Comparison of ENCODE assay signal across 18 mouse cellular contexts in the genomic region with DNA sequence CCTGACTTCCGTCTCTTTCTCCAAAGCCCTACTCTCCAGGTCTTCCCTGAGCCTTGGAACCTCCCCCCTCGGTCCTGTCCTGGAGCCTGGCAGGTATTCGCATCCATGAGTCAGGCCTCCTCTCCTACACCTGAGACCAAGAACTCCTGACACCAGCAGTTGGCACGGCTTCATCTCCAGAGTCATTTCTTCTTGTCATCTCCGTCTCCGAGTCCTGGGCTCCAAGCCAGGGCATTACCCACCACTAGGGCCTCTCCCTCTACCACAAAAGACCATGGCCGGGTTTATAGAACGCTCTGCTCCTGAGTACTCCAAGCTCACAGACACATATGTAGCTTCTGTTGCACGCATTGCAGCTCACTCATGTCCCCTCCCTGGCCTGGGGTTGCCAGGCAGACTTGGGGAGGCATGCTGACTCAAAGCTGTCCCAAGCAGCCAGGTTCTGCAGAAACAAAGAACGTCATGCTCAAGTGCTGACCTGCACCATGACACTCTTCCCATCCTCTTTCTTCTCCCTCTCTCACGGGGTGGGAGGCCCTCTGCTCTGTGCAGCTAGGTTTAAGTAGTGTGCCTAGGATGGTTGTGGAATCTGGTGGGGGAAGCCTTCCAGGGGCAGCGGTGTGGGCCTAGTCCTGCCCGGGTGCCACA. TPM values are rescaled to one million over a fixed set of nuclear protein-coding genes. Genes with fewer than 3 reads are reported as not detected.
DNase-seq lines count a peak whose midpoint lies in the region; ATAC-seq lines count a peak whose summit lies in the region.
"Had no signal": no experiment of that assay in that cellular context is flagged by ENCODE, and none has a peak within 500 bp of the region (broad histone marks: within the 10 kb centered on the region; RNA-seq: fewer than 3 reads in every experiment).

No protein-coding gene starts in this region.

- peaks cover 49% of the 10 kb centered on the region for H3K27me3 ChIP-seq in forebrain, embryonic 13.5 days
- H3K27me3 ChIP-seq in forebrain, embryonic 16.5 days (replicated peaks; ENCODE audit: control insufficient read depth, insufficient read depth, low read length), result peaks cover 10% of the 10 kb centered on the region
- H3K27me3 ChIP-seq in limb, embryonic 15.5 days, result no peaks in the 10 kb centered on the region
- peaks cover 63% of the 10 kb centered on the region for H3K27me3 ChIP-seq in limb, embryonic 10.5 days (ENCODE audit: low read depth, poor library complexity, severe bottlenecking)
- H3K27me3 ChIP-seq in embryonic facial prominence, embryonic 14.5 days (replicated peaks; ENCODE audit: control insufficient read depth, insufficient read depth, low read length), result no peaks in the 10 kb centered on the region
- H3K27me3 ChIP-seq in neural tube, embryonic 15.5 days (replicated peaks), result peaks cover 5% of the 10 kb centered on the region; the same call in 1 of the 2 replicates

- H3K9ac ChIP-seq in forebrain, embryonic 13.5 days, result no peak overlapping the region
- no peak overlapping the region for H3K9ac ChIP-seq in forebrain, embryonic 16.5 days (replicated peaks; ENCODE audit: low read depth, low read length)
- H3K9ac ChIP-seq in limb, embryonic 15.5 days, result no peak overlapping the region
- H3K9ac ChIP-seq in embryonic facial prominence, embryonic 14.5 days (ENCODE audit: low read depth, low read length), result no peak overlapping the region
- H3K9ac ChIP-seq in neural tube, embryonic 15.5 days (replicated peaks), result no peak overlapping the region

- H3K36me3 ChIP-seq in forebrain, embryonic 13.5 days (ENCODE audit: poor library complexity, severe bottlenecking), result no peaks in the 10 kb centered on the region
- no peaks in the 10 kb centered on the region for H3K36me3 ChIP-seq in forebrain, embryonic 16.5 days (ENCODE audit: control insufficient read depth, insufficient read depth)
- H3K36me3 ChIP-seq in limb, embryonic 15.5 days, result no peaks in the 10 kb centered on the region
- no peaks in the 10 kb centered on the region for H3K36me3 ChIP-seq in limb, embryonic 10.5 days
- no peaks in the 10 kb centered on the region for H3K36me3 ChIP-seq in embryonic facial prominence, embryonic 14.5 days (ENCODE audit: control insufficient read depth, insufficient read depth, low read length)
- H3K36me3 ChIP-seq in neural tube, embryonic 15.5 days, result no peaks in the 10 kb centered on the region
- H3K36me3 ChIP-seq: limb, embryonic 13.5 days had no signal

- H3K4me3 ChIP-seq in forebrain, embryonic 13.5 days, result no peak overlapping the region
- H3K4me3 ChIP-seq in forebrain, embryonic 16.5 days (replicated peaks; ENCODE audit: low read length), result no peak overlapping the region
- H3K4me3 ChIP-seq in limb, embryonic 15.5 days, result no peak overlapping the region
- no peak overlapping the region for H3K4me3 ChIP-seq in limb, embryonic 10.5 days
- no peak overlapping the region for H3K4me3 ChIP-seq in embryonic facial prominence, embryonic 14.5 days (ENCODE audit: low read depth, low read length)
- H3K4me3 ChIP-seq in neural tube, embryonic 15.5 days (replicated peaks), result no peak overlapping the region

- peaks cover 25% of the 10 kb centered on the region for H3K4me1 ChIP-seq in forebrain, embryonic 13.5 days
- peaks cover 16% of the 10 kb centered on the region for H3K4me1 ChIP-seq in forebrain, embryonic 16.5 days (replicated peaks; ENCODE audit: control insufficient read depth, insufficient read depth, low read length)
- H3K4me1 ChIP-seq in limb, embryonic 15.5 days, result peaks cover 48% of the 10 kb centered on the region
- peaks cover 68% of the 10 kb centered on the region for H3K4me1 ChIP-seq in limb, embryonic 10.5 days
- H3K4me1 ChIP-seq in embryonic facial prominence, embryonic 14.5 days (ENCODE audit: control insufficient read depth, insufficient read depth, low read length), result peaks cover 21% of the 10 kb centered on the region
- H3K4me1 ChIP-seq in neural tube, embryonic 15.5 days, result peaks cover 36% of the 10 kb centered on the region

- no peak overlapping the region for H3K27ac ChIP-seq in forebrain, embryonic 13.5 days
- no peak overlapping the region for H3K27ac ChIP-seq in forebrain, embryonic 16.5 days (ENCODE audit: low read length)
- peak overlapping the region; percentile 92 for H3K27ac ChIP-seq in limb, embryonic 15.5 days
- H3K27ac ChIP-seq in limb, embryonic 10.5 days, result no peak overlapping the region; the same call in 1 of the 2 replicates
- peak overlapping the region; percentile 83 for H3K27ac ChIP-seq in embryonic facial prominence, embryonic 14.5 days (replicated peaks; ENCODE audit: low read depth, low read length)
- 0 out of 2 replicates have a peak overlapping the region, but pooled peaks have one; percentile 60 for H3K27ac ChIP-seq in neural tube, embryonic 15.5 days (replicated peaks)

- no peak for DNase-seq in limb, embryonic 10.5 days (ENCODE audit: low spot score)
- DNase-seq in embryonic facial prominence, embryonic 14.5 days (ENCODE audit: low spot score), result peak; percentile 71
- DNase-seq in right cerebral cortex, postnatal 25 days, result no peak
- DNase-seq in adrenal gland, postnatal 25 days, result no peak
- DNase-seq: adrenal gland, adult 2 months; B cell, adult 2 months; heart, adult 18-20 months; kidney, adult 2 months; kidney, postnatal 4 days; lung, postnatal 14 days; right cerebral cortex, postnatal 14 days; thymus, adult 2 months had no signal

- ATAC-seq in forebrain, embryonic 13.5 days, result 0 out of 2 replicates have a peak, but pooled peaks have one; percentile 17
- ATAC-seq in forebrain, embryonic 16.5 days, result no peak
- ATAC-seq in limb, embryonic 15.5 days (ENCODE audit: insufficient number of reproducible peaks, low FRiP score, low TSS enrichment, low read depth), result no peak
- no peak for ATAC-seq in embryonic facial prominence, embryonic 14.5 days (ENCODE audit: low read depth)
- ATAC-seq in neural tube, embryonic 15.5 days (ENCODE audit: low FRiP score), result no peak

- no peak overlapping the region for H3K4me2 ChIP-seq in forebrain, embryonic 13.5 days
- no peak overlapping the region for H3K4me2 ChIP-seq in forebrain, embryonic 16.5 days (ENCODE audit: low read length)
- H3K4me2 ChIP-seq in limb, embryonic 15.5 days, result no peak overlapping the region
- no peak overlapping the region for H3K4me2 ChIP-seq in embryonic facial prominence, embryonic 14.5 days (ENCODE audit: low read depth, low read length)
- no peak overlapping the region for H3K4me2 ChIP-seq in neural tube, embryonic 15.5 days

- WGBS in forebrain, embryonic 13.5 days, result 69% methylated on average over 13 of the region's 13 CpGs
- 55% methylated on average over 13 of the region's 13 CpGs for WGBS in forebrain, embryonic 16.5 days
- WGBS in limb, embryonic 15.5 days, result 65% methylated on average over 13 of the region's 13 CpGs
- 79% methylated on average over 13 of the region's 13 CpGs for WGBS in limb, embryonic 10.5 days
- 63% methylated on average over 13 of the region's 13 CpGs for WGBS in embryonic facial prominence, embryonic 14.5 days
- WGBS in neural tube, embryonic 15.5 days, result 68% methylated on average over 13 of the region's 13 CpGs

- no peaks in the 10 kb centered on the region for H3K9me3 ChIP-seq in forebrain, embryonic 13.5 days (replicated peaks)
- H3K9me3 ChIP-seq in forebrain, embryonic 16.5 days (ENCODE audit: control insufficient read depth, low read length), result no peaks in the 10 kb centered on the region
- H3K9me3 ChIP-seq in limb, embryonic 15.5 days, result no peaks in the 10 kb centered on the region
- H3K9me3 ChIP-seq in limb, embryonic 10.5 days (replicated peaks), result no peaks in the 10 kb centered on the region
- no peaks in the 10 kb centered on the region for H3K9me3 ChIP-seq in embryonic facial prominence, embryonic 14.5 days (ENCODE audit: control insufficient read depth, low read length)
- no peaks in the 10 kb centered on the region for H3K9me3 ChIP-seq in neural tube, embryonic 15.5 days (replicated peaks)
- H3K9me3 ChIP-seq: limb, embryonic 13.5 days had no signal

RNA-seq across cellular contexts. Expression of a gene that starts 1.3 kb away (rescaled TPM):
- 8.4 and 12.2 TPM in 2 replicates for polyA plus RNA-seq in forebrain, embryonic 13.5 days (2015; fragmentation: Nextera tagmentation; extraction: Ambion mirVana)
- polyA plus RNA-seq in forebrain, embryonic 16.5 days (2015; fragmentation: Nextera tagmentation; extraction: Ambion mirVana), result 12.9 and 13.0 TPM in 2 replicates
- 55.5 and 57.7 TPM in 2 replicates for polyA plus RNA-seq in limb, embryonic 15.5 days (2015; fragmentation: Nextera tagmentation; extraction: Ambion mirVana)
- polyA plus RNA-seq in limb, embryonic 10.5 days (2016; fragmentation: Nextera tagmentation; extraction: Ambion mirVana), result 11.2 and 14.3 TPM in 2 replicates
- 43.5 and 45.2 TPM in 2 replicates for polyA plus RNA-seq in embryonic facial prominence, embryonic 14.5 days (2014; fragmentation: Nextera tagmentation; extraction: Ambion mirVana)
- 16.6 and 24.3 TPM in 2 replicates for polyA plus RNA-seq in neural tube, embryonic 15.5 days (2015; fragmentation: Nextera tagmentation; extraction: Ambion mirVana)
- 6.9 and 11.1 TPM in 2 replicates for total RNA-seq in adrenal gland, postnatal 25 days (2021)
- total RNA-seq: megakaryocyte-erythroid progenitor cell, adult 5-6 weeks had no signal

RNA-seq across cellular contexts. Expression of a gene that starts 7.7 kb away (rescaled TPM):
- 0.57 and 0.86 TPM in 2 replicates for polyA plus RNA-seq in forebrain, embryonic 13.5 days (2015; fragmentation: Nextera tagmentation; extraction: Ambion mirVana)
- 0.47 and 0.57 TPM in 2 replicates for polyA plus RNA-seq in forebrain, embryonic 16.5 days (2015; fragmentation: Nextera tagmentation; extraction: Ambion mirVana)
- 0.38 and 0.46 TPM in 2 replicates for polyA plus RNA-seq in limb, embryonic 15.5 days (2015; fragmentation: Nextera tagmentation; extraction: Ambion mirVana)
- polyA plus RNA-seq in limb, embryonic 10.5 days (2016; fragmentation: Nextera tagmentation; extraction: Ambion mirVana), result 0.63 and 1.0 TPM in 2 replicates
- 1.3 and 1.8 TPM in 2 replicates for polyA plus RNA-seq in embryonic facial prominence, embryonic 14.5 days (2014; fragmentation: Nextera tagmentation; extraction: Ambion mirVana)
- polyA plus RNA-seq in neural tube, embryonic 15.5 days (2015; fragmentation: Nextera tagmentation; extraction: Ambion mirVana), result 1.4 and 1.6 TPM in 2 replicates
- total RNA-seq in adrenal gland, postnatal 25 days (2021), result 1.1 and 3.0 TPM in 2 replicates
- total RNA-seq: megakaryocyte-erythroid progenitor cell, adult 5-6 weeks had no signal

RNA-seq across cellular contexts. Expression of a gene that starts 42.0 kb away (rescaled TPM):
- 3.9 and 4.3 TPM in 2 replicates for polyA plus RNA-seq in forebrain, embryonic 13.5 days (2015; fragmentation: Nextera tagmentation; extraction: Ambion mirVana)
- 1.5 and 2.8 TPM in 2 replicates for polyA plus RNA-seq in forebrain, embryonic 16.5 days (2015; fragmentation: Nextera tagmentation; extraction: Ambion mirVana)
- polyA plus RNA-seq in limb, embryonic 15.5 days (2015; fragmentation: Nextera tagmentation; extraction: Ambion mirVana), result 19.0 and 19.7 TPM in 2 replicates
- 19.5 and 26.3 TPM in 2 replicates for polyA plus RNA-seq in limb, embryonic 10.5 days (2016; fragmentation: Nextera tagmentation; extraction: Ambion mirVana)
- 15.0 and 19.7 TPM in 2 replicates for polyA plus RNA-seq in embryonic facial prominence, embryonic 14.5 days (2014; fragmentation: Nextera tagmentation; extraction: Ambion mirVana)
- polyA plus RNA-seq in neural tube, embryonic 15.5 days (2015; fragmentation: Nextera tagmentation; extraction: Ambion mirVana), result 5.3 and 7.3 TPM in 2 replicates
- 0.43 and 1.7 TPM in 2 replicates for total RNA-seq in adrenal gland, postnatal 25 days (2021)

Comparison
In these comparisons a context has a peak if more than half of its experiments do, and no peak if none do; other contexts are left out.
1. H3K27ac ChIP-seq: peak in limb, embryonic 15.5 days (single experiment), embryonic facial prominence, embryonic 14.5 days (single experiment) and neural tube, embryonic 15.5 days (single experiment); none in forebrain, embryonic 13.5 days (single experiment), forebrain, embryonic 16.5 days (single experiment) and limb, embryonic 10.5 days (single experiment).